Mouse (Mus musculus) adrenal gland, postnatal 25 days (tissue): Measurements from ENCODE around the gene Arhgef17. TPM values are rescaled to one million over a fixed set of nuclear protein-coding genes. Genes with fewer than 3 reads are reported as not detected.
A peak's percentile ranks its signal among the peaks of the same experiment; 100 is the strongest.

ENCODE experiments used
- DNase-seq: peaks from one replicate; pipeline ENCODE4 v3.0.0; 2021; ENCODE audit warnings: mixed read lengths
- long read RNA-seq: library from polyadenylated mRNA; stranded (forward); transcript quantifications from one replicate; pipeline ENCODE4 v2.0.0, GENCODE M21; 2021
- total RNA-seq: library from RNA; stranded (reverse); gene quantifications from 2 replicates; pipeline ENCODE4 v1.2.3, GENCODE M21; 2021

The Arhgef17 gene
- 76.1 and 81.2 TPM in 2 replicates for total RNA-seq
- long read RNA-seq, full-length matches to known transcripts = 1 of 13 reads
- long read RNA-seq, partial matches to known transcripts = 7 of 13 reads
- long read RNA-seq, other reads (novel, unspliced or antisense) = 5 of 13 reads

GRCm38 (mm10) chr7:100931926-100932480, at the start of gene Arhgef17:
Gene Arhgef17, minus strand, starts transcription at chr7:100932107.
- DNase-seq = peak; percentile 62

DNA sequence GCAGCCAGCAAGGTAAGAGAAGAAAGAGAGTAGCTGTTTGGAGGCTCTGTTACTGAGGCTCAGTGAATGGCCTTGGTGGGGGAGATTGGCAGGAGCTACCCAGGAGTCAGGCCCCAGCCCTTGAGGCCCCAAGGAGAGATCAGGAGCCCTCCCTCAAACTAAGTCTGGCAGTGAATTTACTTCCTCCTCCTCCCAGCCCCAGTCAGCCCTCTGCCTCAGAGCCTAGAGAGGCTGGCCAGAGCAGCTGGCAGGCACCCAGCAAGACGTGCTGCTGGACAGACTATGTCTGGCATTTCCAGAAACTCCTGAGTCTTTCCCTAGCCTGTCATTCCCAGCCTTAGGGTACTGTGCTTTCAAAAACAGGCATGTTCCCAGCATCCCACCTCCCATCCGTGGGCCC, 47.3 kb upstream of the Arhgef17 start:
- DNase-seq = peak; percentile 78

DNA sequence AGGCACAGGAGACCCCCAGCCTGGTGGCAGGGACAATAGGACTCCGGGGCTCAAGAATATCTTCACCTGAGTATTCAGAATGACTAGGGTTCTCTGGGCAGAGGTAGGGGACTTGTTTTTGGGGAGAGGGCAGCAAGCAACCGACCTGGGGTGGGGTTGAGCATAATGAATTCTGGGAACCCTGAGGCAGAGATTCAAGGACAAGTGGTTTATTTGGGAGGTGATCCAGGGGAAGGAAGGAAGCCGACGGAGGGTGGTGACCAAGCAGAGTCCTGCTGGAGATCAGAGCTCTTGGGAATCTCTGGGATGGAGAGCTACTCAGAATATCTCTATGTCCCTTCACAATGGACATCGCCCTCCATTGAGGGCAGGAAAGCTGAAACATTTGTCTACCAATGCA, 46.3 kb upstream of the Arhgef17 start:
- DNase-seq = no peak

- DNase-seq = peak; percentile 83
These were observed 42.4 kb upstream of the Arhgef17 start, which contains the start of gene P2ry6 for GRCm38 (mm10) chr7:100974135-100974903. Gene P2ry6, minus strand, starts transcription at chr7:100974649.

GRCm38 (mm10) chr7:100972875-100973274, 41.0 kb upstream of the Arhgef17 start:
- no peak for DNase-seq

GRCm38 (mm10) chr7:100968874-100969659, 37.2 kb upstream of the Arhgef17 start:
- no peak for DNase-seq

GRCm38 (mm10) chr7:100968376-100968775, 36.5 kb upstream of the Arhgef17 start:
- no peak for DNase-seq

DNA sequence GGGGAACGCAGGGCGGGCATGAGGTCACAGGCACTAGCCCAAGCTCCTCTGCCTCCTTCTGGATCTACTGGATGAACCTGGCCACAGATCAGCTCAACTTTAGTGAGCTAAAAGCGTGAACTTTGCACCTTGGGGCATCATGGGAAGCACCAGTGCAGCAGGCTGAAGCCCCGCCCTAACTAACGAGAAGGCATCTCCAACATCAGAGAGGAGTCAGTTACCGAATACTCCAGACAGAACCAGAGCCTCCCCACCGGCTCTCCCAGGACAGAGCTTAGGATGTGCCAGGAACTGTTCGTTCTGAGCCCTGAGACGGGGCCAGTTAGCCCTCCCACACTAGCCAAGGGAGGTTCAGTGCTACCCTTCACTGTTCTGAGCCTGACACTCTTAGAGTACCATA, 35.9 kb upstream of the Arhgef17 start:
- DNase-seq = no peak

DNA sequence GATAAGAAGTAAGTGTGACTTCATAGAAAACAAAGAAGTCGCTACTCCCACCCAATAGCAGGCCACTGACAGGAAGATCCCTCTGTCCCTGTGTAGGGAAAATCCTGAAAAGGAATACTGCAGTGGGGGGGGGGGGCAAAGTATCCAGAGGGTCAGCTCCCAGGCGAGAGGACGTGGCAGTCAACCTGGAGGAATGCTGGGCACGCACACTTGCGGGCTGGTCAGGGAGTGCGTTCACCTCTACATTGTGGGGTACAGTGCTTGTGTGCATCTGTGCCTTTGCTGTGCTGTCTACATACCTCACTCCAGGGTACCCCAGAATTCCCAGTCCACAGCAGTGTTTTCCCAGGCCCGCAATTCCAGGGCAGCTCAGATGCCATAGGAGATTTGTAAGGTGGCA, 34.1 kb upstream of the Arhgef17 start:
- no peak for DNase-seq

DNA sequence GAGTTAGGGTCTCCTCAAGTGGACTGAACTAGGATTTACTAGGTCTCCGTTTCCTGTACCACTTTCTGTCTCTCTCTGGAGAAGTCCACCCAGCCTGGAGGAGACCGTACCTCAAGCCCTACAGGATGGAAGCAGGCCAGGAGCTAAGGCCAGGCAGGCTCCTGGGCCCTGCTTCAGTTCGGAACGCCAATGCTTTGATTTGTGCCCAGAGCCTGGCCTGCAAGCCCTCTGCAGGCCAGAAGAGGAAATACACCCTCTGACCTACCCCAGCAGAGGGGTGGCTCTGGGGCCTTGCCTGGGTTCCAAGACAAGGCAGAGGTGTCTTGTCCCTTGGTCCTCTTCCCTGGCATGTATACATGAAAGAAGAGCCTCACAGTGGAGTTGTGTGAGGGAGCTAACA, 33.2 kb upstream of the Arhgef17 start:
- DNase-seq = no peak

- no peak for DNase-seq
These were observed 32.3 kb upstream of the Arhgef17 start for GRCm38 (mm10) chr7:100964242-100964641.

- DNase-seq = no peak
These were observed 31.5 kb upstream of the Arhgef17 start for GRCm38 (mm10) chr7:100963381-100963780.

GRCm38 (mm10) chr7:100961146-100961545, 29.2 kb upstream of the Arhgef17 start:
- no peak for DNase-seq

- no peak for DNase-seq
These were observed 28.6 kb upstream of the Arhgef17 start for GRCm38 (mm10) chr7:100960462-100960861.

GRCm38 (mm10) chr7:100958426-100958825, 26.5 kb upstream of the Arhgef17 start:
- no peak for DNase-seq

- no peak for DNase-seq
These were observed 20.8 kb upstream of the Arhgef17 start for GRCm38 (mm10) chr7:100952686-100953085.

GRCm38 (mm10) chr7:100951903-100952302, 20.0 kb upstream of the Arhgef17 start:
- no peak for DNase-seq

DNA sequence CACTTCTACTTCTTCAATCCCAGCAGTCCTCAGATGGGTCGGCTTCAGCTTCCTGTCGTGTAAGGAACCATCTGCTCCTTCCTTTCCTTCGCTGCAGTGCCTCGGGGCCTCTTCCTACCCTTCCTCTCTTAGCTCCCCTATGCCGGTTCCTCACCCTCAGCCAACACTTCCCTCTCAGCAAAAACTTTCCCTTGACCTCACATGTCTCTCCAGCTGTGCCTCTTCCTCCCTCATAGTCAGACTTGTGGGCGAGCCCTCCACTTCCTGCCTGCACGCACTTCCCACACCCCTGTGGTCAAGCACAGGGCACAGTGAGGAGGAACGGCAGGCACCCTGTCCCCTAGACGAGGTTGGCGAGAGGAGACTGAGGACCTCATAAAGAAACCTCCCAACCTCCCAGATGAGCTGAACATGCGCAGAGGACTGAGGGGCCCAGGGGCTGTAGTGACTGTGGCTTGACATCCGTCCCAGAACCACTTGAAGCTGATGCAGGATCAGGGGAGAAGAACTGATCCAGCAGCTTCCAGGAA, 18.6 kb upstream of the Arhgef17 start:
- no peak for DNase-seq

GRCm38 (mm10) chr7:100950031-100950430, 18.1 kb upstream of the Arhgef17 start:
- no peak for DNase-seq

- DNase-seq = no peak
These were observed 12.8 kb upstream of the Arhgef17 start for GRCm38 (mm10) chr7:100944738-100945137.

DNA sequence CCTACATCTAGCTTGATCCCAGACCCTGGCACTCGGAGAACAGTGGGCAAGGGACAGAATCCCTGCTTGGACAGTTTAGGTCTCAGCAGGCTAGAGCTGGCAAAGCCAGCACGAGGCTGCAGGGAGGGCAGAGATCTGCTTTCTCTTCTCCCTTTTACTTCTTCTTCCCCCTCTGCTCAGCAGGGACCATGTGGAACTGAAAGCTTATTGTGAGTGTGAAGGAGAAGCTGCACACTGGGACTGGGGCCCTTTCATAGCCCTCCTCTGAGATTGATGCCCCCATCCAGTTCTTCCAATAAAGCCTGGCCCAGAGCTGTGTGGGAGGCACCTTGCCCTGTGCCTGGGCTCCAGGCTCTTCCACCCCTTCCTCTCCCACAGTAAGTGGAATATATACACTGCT, 12.4 kb upstream of the Arhgef17 start:
- no peak for DNase-seq

GRCm38 (mm10) chr7:100942789-100943615, 11.1 kb upstream of the Arhgef17 start:
- DNase-seq = peak; percentile 64
